Mouse (Mus musculus) G1E (cell line): ENCODE results near the gene Recql5. TPM values are rescaled to one million over a fixed set of nuclear protein-coding genes. Genes with fewer than 3 reads are reported as not detected.
A peak's percentile ranks its signal among the peaks of the same experiment; 100 is the strongest.

Source experiments
- ATAC-seq: 2 replicates; pipeline ENCODE4 v1.8.0; 2016; ENCODE audit warnings: mild to moderate bottlenecking; ENCODE audit not compliant: insufficient number of reproducible peaks, poor library complexity, low FRiP score, severe bottlenecking; ENCODE audit errors: extremely low read depth
- DNase-seq: peaks from one replicate; pipeline ENCODE4 v3.0.0; 2012; ENCODE audit warnings: low spot score
- H3K27me3 ChIP-seq: 2 replicates; pipeline ENCODE4 v1.6.1; 2012; ENCODE audit warnings: mild to moderate bottlenecking, low read length, inconsistent platforms; ENCODE audit not compliant: insufficient read depth
- H3K36me3 ChIP-seq: replicated peaks from 2 replicates; pipeline ENCODE3; 2012; ENCODE audit warnings: mild to moderate bottlenecking, inconsistent platforms
- H3K4me1 ChIP-seq: 2 replicates; pipeline ENCODE4 v1.6.1; 2012; ENCODE audit warnings: low read depth, low read length, inconsistent platforms, mixed read lengths; ENCODE audit not compliant: insufficient read depth
- H3K4me3 ChIP-seq: 2 replicates; pipeline ENCODE4 v1.5.1; 2012; ENCODE audit warnings: low read depth, mild to moderate bottlenecking, inconsistent platforms, low read length, moderate library complexity, mixed read lengths
- H3K9me3 ChIP-seq: replicated peaks from 2 replicates; pipeline ENCODE4 v1.6.1; 2012; ENCODE audit warnings: inconsistent platforms
- CTCF ChIP-seq: IDR thresholded peaks from 2 replicates; pipeline ENCODE4 v1.5.1; 2012; ENCODE audit warnings: low read depth, low read length, inconsistent platforms, mixed read lengths
- GATA1 ChIP-seq: IDR thresholded peaks from 2 replicates; pipeline ENCODE4 v1.6.1; 2012; ENCODE audit warnings: borderline replicate concordance, low read length, inconsistent platforms, mixed read lengths
- GATA2 ChIP-seq: IDR thresholded peaks from 2 replicates; pipeline ENCODE4 v1.6.1; 2012; ENCODE audit warnings: low read depth, low read length, inconsistent platforms, borderline replicate concordance
- POLR2AphosphoS5 ChIP-seq: IDR thresholded peaks from 2 replicates; pipeline ENCODE4 v1.6.1; 2012; ENCODE audit warnings: low read depth, low read length, inconsistent platforms; ENCODE audit not compliant: insufficient replicate concordance
- TAL1 ChIP-seq: conservative IDR thresholded peaks from 2 replicates; pipeline ENCODE4 v1.6.1; 2012; ENCODE audit warnings: low read depth, low read length, inconsistent platforms, mixed read lengths
- polyA plus RNA-seq: library from polyadenylated mRNA; stranded (reverse); fragments of >175 nt; gene quantifications from 2 replicates; pipeline ENCODE4 v1.2.3, GENCODE M21; 2012
- total RNA-seq, 2 experiments: library from RNA; stranded (forward) in 1 of 2; stranded (reverse) in 1 of 2; fragments of 200-1000 nt in 1 of 2; fragments of >200 nt in 1 of 2; fragmentation: Nextera tagmentation in 1 of 2; gene quantifications; 2 replicates each; pipeline ENCODE4 v1.2.3; 2014 to 2017

The Recql5 gene
- total and polyA plus RNA-seq, 3 experiments, result 16.0 to 24.9 (median 17.4) TPM

DNA sequence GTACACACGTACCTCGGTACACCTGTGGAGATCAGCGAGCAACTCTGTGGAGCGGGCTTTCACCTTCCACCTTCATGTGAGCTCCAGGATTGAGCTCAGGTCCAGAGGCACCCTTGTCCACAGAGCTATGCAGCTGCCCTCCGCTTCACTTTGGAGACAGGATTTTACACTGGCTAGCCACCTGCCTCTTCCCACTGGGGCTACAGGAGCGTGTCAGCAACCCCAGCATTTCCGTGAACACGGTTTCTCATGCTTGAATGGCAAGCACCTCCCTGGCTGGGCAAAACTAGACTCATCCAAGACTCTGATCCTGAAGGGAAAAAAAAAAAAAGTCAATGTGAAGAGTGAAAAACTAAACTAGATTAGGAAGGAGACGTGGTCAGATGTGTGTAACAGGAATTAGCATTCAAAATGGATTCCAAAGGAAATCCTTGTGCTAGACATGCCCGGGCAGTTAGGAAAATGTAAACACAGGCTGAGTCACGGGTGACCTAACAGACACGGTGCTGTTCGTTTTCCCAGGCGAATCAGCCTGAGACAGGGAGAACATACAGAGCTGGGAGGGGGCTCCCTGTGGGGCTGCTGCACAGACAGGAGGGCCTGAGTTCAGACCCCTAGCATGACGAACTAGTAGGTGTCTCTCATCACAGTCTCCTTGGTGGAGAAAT is 36.9 kb upstream of the Recql5 start:
- no peak for DNase-seq
- no peak for TF ChIP-seq GATA1
- no peak for TF ChIP-seq GATA2
- TF ChIP-seq POLR2AphosphoS5, result no peak
- no peak for TF ChIP-seq CTCF
- TF ChIP-seq TAL1, result no peak
- ATAC-seq, result no peak
- Histone ChIP-seq H3K9me3 (no peaks in the 10 kb centered on the region), H3K27me3 (peaks cover 38% of the 10 kb centered on the region), H3K36me3 (peaks cover 20% of the 10 kb centered on the region), H3K4me3 (no peak overlapping the region), H3K4me1 (peaks cover 25% of the 10 kb centered on the region)

DNA sequence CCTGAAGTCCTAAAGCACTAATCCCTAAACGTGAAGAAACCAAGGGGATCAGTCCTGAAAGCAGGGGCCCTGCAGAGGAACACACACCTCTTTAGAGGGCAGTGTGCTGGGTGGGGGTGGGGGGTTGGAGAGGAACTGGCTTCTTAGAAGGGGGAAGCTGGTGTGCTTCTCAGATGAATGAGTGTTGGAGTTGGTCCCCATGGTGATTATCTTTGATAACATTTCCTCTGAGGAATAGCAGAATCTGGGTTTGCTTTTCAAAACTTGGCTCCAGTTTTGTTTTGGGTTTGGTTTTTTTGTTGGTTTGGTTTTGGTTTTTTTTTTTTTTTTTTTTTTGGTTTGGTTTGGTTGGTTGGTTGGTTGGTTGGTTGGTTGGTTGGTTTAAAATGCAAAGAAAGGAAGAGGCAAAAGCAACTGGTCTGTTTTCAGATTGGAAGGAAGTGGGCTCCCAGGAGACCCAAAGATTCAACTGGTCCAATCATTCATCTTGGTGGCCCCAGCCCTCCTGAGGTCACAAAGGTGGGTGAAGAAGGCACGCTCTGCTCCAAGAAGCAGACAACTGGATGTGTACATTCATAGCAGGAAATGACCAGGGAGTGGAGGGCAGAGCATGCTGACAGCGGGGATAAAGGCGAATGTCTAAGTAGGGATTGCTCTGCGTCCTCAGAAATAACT is 35.6 kb upstream of the Recql5 start:
- no peak; the same call in 1 of the 2 replicates for ATAC-seq
- H3K4me3 ChIP-seq, result no peak overlapping the region
- peak; percentile 31 for DNase-seq
- peaks cover 30% of the 10 kb centered on the region for H3K27me3 ChIP-seq
- H3K9me3 ChIP-seq, result no peaks in the 10 kb centered on the region
- TF ChIP-seq GATA1 (no peak), POLR2AphosphoS5 (no peak), CTCF (no peak), GATA2 (no peak), TAL1 (no peak)
- peaks cover 38% of the 10 kb centered on the region for H3K4me1 ChIP-seq
- H3K36me3 ChIP-seq, result peaks cover 32% of the 10 kb centered on the region

DNA sequence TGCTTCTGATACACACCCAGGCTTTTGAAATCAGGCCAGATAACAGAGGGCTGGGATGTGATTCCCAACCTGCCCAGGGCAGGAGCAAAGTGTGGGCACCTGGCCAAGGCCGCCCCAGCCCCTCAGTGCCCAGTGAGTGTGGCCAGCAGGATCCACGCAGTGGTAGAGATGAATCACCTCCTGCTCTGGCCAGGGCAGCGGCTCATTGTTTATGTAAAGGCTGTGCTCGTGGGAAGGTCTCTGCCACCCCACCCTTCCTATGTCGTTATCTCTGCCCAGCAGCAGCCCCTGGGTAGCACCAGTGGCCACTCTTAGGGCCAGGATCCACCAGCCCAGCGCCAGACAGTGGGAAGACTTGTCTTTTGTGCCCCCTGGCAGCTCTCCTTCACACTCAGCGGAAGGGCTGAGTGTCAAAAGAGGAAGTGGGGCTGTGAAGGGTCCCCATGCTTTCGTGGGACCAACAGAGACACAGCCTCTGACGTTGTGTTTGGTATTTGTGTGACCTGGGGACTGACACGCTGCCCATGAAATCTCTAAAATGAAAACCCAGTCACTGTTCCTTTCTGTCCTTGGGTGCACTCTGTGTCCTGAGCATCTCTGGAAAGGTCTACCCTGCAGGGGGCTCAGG is 31.8 kb upstream of the Recql5 start:
- Histone ChIP-seq H3K27me3 (peaks cover 12% of the 10 kb centered on the region), H3K4me3 (no peak overlapping the region), H3K9me3 (no peaks in the 10 kb centered on the region), H3K36me3 (peaks cover 70% of the 10 kb centered on the region), H3K4me1 (peaks cover 33% of the 10 kb centered on the region)
- ATAC-seq (0 out of 2 replicates have a peak, but pooled peaks have one; percentile 4), DNase-seq (peak; percentile 43)
- TF ChIP-seq TAL1, result no peak
- TF ChIP-seq GATA2, result no peak
- TF ChIP-seq CTCF, result no peak
- TF ChIP-seq POLR2AphosphoS5, result no peak
- TF ChIP-seq GATA1, result no peak

DNA sequence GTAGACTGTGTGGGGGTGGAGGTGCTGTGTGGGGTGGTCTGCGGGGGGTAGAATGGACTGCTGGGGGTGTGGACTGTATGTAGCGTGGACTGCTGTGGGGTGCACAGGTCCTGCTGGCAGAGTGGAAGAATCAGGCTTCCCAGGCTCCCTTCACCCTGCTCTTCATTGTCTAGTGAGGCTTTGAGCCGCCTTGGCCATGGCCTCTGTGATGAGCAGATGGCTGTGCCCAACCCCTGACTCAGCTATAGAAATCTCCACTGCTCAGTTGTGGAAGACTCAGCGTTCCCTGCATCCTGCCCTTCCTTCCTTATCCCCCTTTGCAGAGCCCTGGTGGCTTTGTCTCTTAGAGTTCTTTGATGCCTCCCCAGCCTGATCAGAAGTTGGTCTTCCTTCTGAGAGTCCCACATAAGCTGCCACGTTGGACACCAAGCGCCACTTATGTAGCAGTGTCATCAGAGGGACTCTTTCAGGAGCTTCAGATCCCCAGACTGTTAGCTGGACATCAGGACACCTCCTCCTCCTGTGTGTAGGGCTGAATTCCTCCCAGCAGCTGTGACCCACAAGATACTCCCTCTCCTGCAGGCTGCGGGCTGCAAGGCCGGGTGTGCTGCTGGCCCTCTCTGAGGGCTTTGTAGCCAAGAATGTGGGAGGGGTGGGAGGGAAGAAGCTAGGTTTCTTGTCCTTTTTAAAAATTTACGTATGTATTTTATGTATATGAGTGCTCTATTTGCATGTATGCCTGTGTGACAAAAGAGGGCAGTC is 29.6 kb upstream of the Recql5 start:
- no peak overlapping the region for H3K4me3 ChIP-seq
- ATAC-seq, result no peak
- DNase-seq, result no peak
- H3K4me1 ChIP-seq, result peaks cover 21% of the 10 kb centered on the region
- peaks cover 87% of the 10 kb centered on the region for H3K36me3 ChIP-seq
- peaks cover 4% of the 10 kb centered on the region for H3K27me3 ChIP-seq
- no peaks in the 10 kb centered on the region for H3K9me3 ChIP-seq
- no peak for TF ChIP-seq GATA2
- TF ChIP-seq GATA1, result no peak
- TF ChIP-seq POLR2AphosphoS5, result no peak
- no peak for TF ChIP-seq CTCF
- no peak for TF ChIP-seq TAL1

DNA sequence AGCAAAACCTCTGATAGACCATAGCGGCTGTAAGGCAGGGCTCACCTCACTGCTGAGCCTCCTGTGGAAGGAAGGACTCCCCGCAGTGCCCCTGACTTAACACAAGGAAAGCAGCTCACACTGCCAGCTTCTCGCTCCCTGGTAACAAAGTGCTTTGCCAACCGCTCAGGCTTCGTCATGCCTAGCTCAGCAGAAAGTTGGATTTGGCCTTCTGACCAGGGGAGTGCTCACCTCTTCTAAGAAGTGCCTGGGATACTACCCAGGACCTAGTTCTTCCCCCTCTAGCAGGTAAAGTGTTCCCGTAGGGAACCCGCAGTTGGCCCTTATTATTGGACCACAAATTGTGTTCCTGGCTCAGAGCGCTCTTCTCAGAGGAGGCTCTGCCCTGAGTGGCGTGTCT is 25.7 kb upstream of the Recql5 start:
- peaks cover 93% of the 10 kb centered on the region for H3K36me3 ChIP-seq
- H3K27me3 ChIP-seq, result peaks cover 1% of the 10 kb centered on the region; the same call in 1 of the 2 replicates
- DNase-seq (no peak), ATAC-seq (no peak)
- peaks cover 3% of the 10 kb centered on the region; the same call in 1 of the 2 replicates for H3K4me1 ChIP-seq
- no peaks in the 10 kb centered on the region for H3K9me3 ChIP-seq
- H3K4me3 ChIP-seq, result no peak overlapping the region
- TF ChIP-seq TAL1, result no peak
- no peak for TF ChIP-seq GATA1
- no peak for TF ChIP-seq CTCF
- TF ChIP-seq GATA2, result no peak
- no peak for TF ChIP-seq POLR2AphosphoS5

DNA sequence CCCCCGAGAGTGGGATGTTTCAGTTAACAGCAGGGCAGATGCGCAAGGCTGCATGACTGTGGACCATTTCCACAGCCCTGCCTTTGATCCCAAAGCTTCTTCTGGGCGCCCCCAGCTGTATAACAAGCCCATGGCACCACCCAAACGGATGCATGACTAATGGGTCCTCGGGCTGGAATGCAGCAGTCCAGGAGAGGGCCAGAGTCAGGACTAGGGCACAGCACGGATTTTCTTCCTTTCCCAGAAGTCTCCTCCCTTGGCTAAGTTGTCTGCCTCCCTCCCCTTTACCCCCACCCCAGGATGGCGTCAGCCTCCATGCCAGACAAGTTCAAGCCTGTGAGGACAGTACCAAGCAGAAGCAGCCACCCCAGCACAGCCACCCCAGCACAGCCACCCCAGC is 24.7 kb upstream of the Recql5 start:
- ATAC-seq (no peak), DNase-seq (no peak)
- TF ChIP-seq TAL1, result no peak
- no peak for TF ChIP-seq GATA1
- no peak for TF ChIP-seq CTCF
- TF ChIP-seq POLR2AphosphoS5, result no peak
- H3K36me3 ChIP-seq, result peaks cover 93% of the 10 kb centered on the region
- no peaks in the 10 kb centered on the region for H3K9me3 ChIP-seq
- H3K27me3 ChIP-seq, result no peaks in the 10 kb centered on the region
- H3K4me1 ChIP-seq, result no peaks in the 10 kb centered on the region
- no peak overlapping the region for H3K4me3 ChIP-seq
